Mouse (Mus musculus) monocyte, adult 5-6 weeks (primary cell): ENCODE measurements around the gene Anp32e. TPM values are rescaled to one million over a fixed set of nuclear protein-coding genes. Genes with fewer than 3 reads are reported as not detected.
"Not testable (repeated sequence)": the region's sequence is repeated elsewhere in the genome, so short reads cannot be mapped to it uniquely, and the experiment has no call there.

Experiments used
- ATAC-seq: fragments of 153-309, 156-312 bp; replicated peaks from 2 replicates; pipeline ENCODE4 v1.8.0; 2017; ENCODE audit warnings: mild to moderate bottlenecking; ENCODE audit not compliant: low TSS enrichment, insufficient number of reproducible peaks, severe bottlenecking, poor library complexity, low FRiP score
- total RNA-seq: library from RNA; stranded (forward); fragments of 200-1000, 200-491, 200-594 nt; gene quantifications from 3 replicates; pipeline ENCODE4 v1.2.3, GENCODE M21; 2017

The Anp32e gene
- total RNA-seq, 1 experiment from 2014 or later = 150 TPM

- no peak for ATAC-seq
Measured at GRCm38 (mm10) chr3:95902643-95903042, 26.4 kb upstream of the Anp32e start.

- ATAC-seq = no peak
Measured at GRCm38 (mm10) chr3:95903753-95904502, 25.1 kb upstream of the Anp32e start.

GRCm38 (mm10) chr3:95904568-95904967 is 24.5 kb upstream of the Anp32e start, which contains the start of gene Car14:
Car14 (minus strand) TSS chr3:95904691.
- no peak for ATAC-seq

- no peak for ATAC-seq
Measured at GRCm38 (mm10) chr3:95905146-95905939, 23.7 kb upstream of the Anp32e start.

GRCm38 (mm10) chr3:95905940-95906492 is 23.0 kb upstream of the Anp32e start:
- no peak for ATAC-seq

GRCm38 (mm10) chr3:95906860-95907259 is 22.2 kb upstream of the Anp32e start:
- ATAC-seq = no peak; the same call in 1 of the 2 replicates

GRCm38 (mm10) chr3:95907613-95908012 is 21.4 kb upstream of the Anp32e start:
- ATAC-seq = no peak

GRCm38 (mm10) chr3:95914706-95915105 is 14.3 kb upstream of the Anp32e start:
- ATAC-seq = no peak

- ATAC-seq = no peak
Measured at GRCm38 (mm10) chr3:95916760-95917159, 12.3 kb upstream of the Anp32e start.

GRCm38 (mm10) chr3:95920532-95920931 is 8.5 kb upstream of the Anp32e start:
- ATAC-seq = not testable (repeated sequence)

- ATAC-seq = not testable (repeated sequence)
Measured at GRCm38 (mm10) chr3:95923429-95923828, 5.6 kb upstream of the Anp32e start.

GRCm38 (mm10) chr3:95924185-95924584 is 4.9 kb upstream of the Anp32e start:
- no peak for ATAC-seq

- ATAC-seq = no peak
Measured at GRCm38 (mm10) chr3:95925087-95925486, 4.0 kb upstream of the Anp32e start.

- ATAC-seq = no peak
Measured at GRCm38 (mm10) chr3:95928261-95928657, 787 bp upstream of the Anp32e start.

GRCm38 (mm10) chr3:95929581-95930470 is 780 bp downstream of the Anp32e start:
- ATAC-seq = no peak

GRCm38 (mm10) chr3:95930471-95930789 is 1.4 kb downstream of the Anp32e start:
- ATAC-seq = no peak

GRCm38 (mm10) chr3:95931471-95931870 is 2.4 kb downstream of the Anp32e start:
- ATAC-seq = no peak

- ATAC-seq = no peak
Measured at GRCm38 (mm10) chr3:95932157-95932556, 3.1 kb downstream of the Anp32e start.

GRCm38 (mm10) chr3:95932566-95932965 is 3.5 kb downstream of the Anp32e start:
- ATAC-seq = no peak
